Mouse (Mus musculus): ENCODE measurements around the gene Gria3. TPM values are rescaled to one million over a fixed set of nuclear protein-coding genes. Genes with fewer than 3 reads are reported as not detected.
A peak's percentile ranks its signal among the peaks of the same experiment; 100 is the strongest.

The Gria3 gene
- polyA plus RNA-seq, 1 experiment from 2014 or later: 4.2 TPM

DNA sequence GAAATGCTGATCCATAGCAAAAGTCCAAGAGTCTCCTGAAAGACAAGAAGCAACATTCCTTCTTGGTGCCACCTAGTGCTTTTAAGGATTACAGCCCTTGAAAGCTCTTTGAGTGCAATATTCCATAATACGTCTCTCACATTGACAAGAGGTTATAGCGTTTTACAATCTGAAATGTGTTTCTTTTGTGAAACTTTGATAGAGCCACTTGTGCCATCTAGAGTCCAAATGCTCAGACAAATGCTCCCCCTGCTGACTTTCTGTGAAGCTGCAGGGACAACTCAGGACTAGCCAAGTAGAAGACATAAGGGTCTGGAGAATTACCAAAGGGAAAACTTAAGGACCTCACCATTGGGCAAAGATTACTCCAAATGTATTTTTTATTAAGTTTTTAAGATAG, 214.3 kb downstream of the Gria3 start:
- Histone ChIP-seq H3K4me3 (no peak overlapping the region), H3K36me3 (no peaks in the 10 kb centered on the region), H3K9me3 (no peaks in the 10 kb centered on the region), H3K4me1 (replicated peaks) (no peaks in the 10 kb centered on the region), H3K27ac (no peak overlapping the region), H3K27me3 (ENCODE audit: insufficient read depth, poor library complexity, severe bottlenecking) (no peaks in the 10 kb centered on the region)
- peak; percentile 16 for DNase-seq (ENCODE audit: low spot score)
- WGBS: 47% methylated on average over 2 of the region's 2 CpGs

DNA sequence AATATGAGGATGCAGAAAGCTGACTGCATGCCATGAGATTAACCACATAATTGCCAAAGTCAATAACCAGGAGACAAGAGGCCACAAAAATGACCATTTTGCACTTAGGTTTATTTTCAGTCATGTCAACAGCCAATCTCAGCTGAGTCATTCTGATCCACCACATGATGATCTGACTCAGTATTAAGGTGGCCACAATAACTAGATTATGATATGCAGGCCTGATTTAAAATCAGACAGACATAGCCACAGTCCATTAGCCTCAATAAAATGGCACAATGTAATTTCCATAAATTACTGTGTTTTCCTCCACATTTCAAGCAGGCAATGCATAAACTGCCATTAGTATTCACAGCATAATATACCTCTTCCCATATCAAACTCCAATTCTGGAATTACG, 216.3 kb downstream of the Gria3 start:
- no peaks in the 10 kb centered on the region for H3K9me3 ChIP-seq
- no peak for DNase-seq (ENCODE audit: low spot score)
- no peaks in the 10 kb centered on the region for H3K36me3 ChIP-seq
- H3K27me3 ChIP-seq (ENCODE audit: insufficient read depth, poor library complexity, severe bottlenecking): no peaks in the 10 kb centered on the region
- H3K27ac ChIP-seq: no peak overlapping the region
- H3K4me1 ChIP-seq (replicated peaks): no peaks in the 10 kb centered on the region
- 83% methylated on average over 1 of the region's 1 CpGs for WGBS
- no peak overlapping the region for H3K4me3 ChIP-seq

DNA sequence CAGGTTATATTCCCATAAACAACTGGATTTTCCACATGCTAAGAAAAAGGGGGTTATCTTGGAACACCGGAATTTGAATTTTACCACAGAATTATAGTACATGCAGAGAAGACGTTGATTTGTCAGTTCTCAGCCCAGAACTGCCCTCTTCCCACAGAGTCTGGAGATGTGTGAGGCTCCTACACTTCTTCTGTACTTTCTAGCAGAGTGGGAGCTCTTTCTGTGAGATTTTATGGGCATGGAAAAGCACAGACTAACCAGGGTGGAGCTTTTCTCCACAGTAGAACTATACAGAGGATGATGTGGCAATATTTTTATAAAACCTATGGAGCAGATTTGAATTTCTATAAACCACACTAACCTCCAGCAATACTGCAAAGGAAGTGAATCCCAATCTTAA, 217.7 kb downstream of the Gria3 start:
- 86% methylated on average over 2 of the region's 2 CpGs for WGBS
- Histone ChIP-seq H3K36me3 (no peaks in the 10 kb centered on the region), H3K4me1 (replicated peaks) (no peaks in the 10 kb centered on the region), H3K4me3 (no peak overlapping the region), H3K27ac (no peak overlapping the region), H3K27me3 (ENCODE audit: insufficient read depth, poor library complexity, severe bottlenecking) (no peaks in the 10 kb centered on the region), H3K9me3 (no peaks in the 10 kb centered on the region)
- no peak for DNase-seq (ENCODE audit: low spot score)

DNA sequence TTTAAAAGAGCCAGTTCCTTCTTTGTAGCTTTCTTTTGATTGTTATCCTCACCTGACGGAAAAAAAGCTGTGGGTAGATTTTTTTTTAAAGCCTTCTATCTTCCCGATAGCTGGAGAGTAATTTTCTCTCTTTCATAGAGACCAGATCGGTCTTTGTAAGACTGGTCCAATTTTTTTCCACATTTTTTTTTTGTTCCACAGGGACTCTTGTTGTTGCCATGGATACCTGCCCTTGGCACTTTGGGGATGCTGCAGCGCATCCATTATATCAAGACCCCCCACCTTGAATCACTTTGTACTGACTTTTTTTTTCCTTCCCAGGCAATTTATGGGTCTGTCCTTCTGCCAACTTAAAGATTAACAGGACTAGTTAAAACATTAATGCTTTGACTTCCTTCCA, 232.9 kb downstream of the Gria3 start:
- WGBS: 66% methylated on average over 4 of the region's 4 CpGs
- Histone ChIP-seq H3K27me3 (ENCODE audit: insufficient read depth, poor library complexity, severe bottlenecking) (no peaks in the 10 kb centered on the region), H3K9me3 (no peaks in the 10 kb centered on the region), H3K27ac (no peak overlapping the region), H3K4me3 (no peak overlapping the region), H3K36me3 (no peaks in the 10 kb centered on the region), H3K4me1 (replicated peaks) (no peaks in the 10 kb centered on the region)
- DNase-seq (ENCODE audit: low spot score): no peak

DNA sequence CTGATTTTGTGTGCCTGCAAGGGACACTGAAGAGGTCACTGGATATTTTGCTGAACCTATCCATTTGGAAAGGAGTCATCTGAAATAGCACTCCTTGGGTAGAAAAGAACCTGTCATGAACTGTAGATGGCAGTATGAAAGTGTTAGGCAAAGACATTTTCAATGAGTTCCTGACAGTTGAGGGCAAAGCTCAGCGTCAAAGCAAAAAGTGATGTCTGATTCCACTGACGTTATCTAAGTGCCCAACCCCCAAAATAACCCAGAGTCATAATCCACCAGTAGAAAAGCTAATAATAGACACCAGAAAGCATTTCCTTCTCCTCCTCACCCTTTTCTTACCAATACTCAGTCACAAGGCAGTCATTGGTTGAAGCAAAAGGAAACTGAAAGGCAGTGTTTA, 244.3 kb downstream of the Gria3 start:
- Histone ChIP-seq H3K9me3 (no peaks in the 10 kb centered on the region), H3K27me3 (ENCODE audit: insufficient read depth, poor library complexity, severe bottlenecking) (no peaks in the 10 kb centered on the region), H3K4me1 (replicated peaks) (no peaks in the 10 kb centered on the region), H3K4me3 (no peak overlapping the region), H3K36me3 (no peaks in the 10 kb centered on the region), H3K27ac (no peak overlapping the region)
- DNase-seq (ENCODE audit: low spot score): no peak
- 57% methylated on average over 2 of the region's 2 CpGs for WGBS

DNA sequence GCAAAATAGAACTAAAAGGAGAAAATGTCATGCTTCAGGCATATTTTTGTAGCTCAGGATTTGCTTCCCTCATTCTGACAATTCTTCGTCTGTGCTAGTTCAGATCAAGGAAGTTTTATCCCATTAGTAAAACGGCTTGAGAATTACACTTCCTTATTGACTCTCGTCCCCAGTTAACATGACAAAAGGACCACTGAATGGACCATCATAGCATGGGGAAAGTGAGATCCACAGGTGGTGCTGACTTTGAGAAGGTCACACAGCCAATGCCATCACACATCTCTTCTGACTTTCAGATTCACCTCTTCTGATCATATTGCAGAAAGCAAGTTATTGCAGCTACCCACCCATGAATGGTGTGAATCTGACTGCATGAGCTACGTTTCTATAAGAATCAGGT, 257.1 kb downstream of the Gria3 start:
- H3K36me3 ChIP-seq: no peaks in the 10 kb centered on the region
- no peaks in the 10 kb centered on the region for H3K4me1 ChIP-seq (replicated peaks)
- no peak overlapping the region for H3K4me3 ChIP-seq
- H3K27me3 ChIP-seq (ENCODE audit: insufficient read depth, poor library complexity, severe bottlenecking): no peaks in the 10 kb centered on the region
- no peaks in the 10 kb centered on the region for H3K9me3 ChIP-seq
- WGBS: 67% methylated on average over 4 of the region's 4 CpGs
- no peak for DNase-seq (ENCODE audit: low spot score)
- no peak overlapping the region for H3K27ac ChIP-seq

DNA sequence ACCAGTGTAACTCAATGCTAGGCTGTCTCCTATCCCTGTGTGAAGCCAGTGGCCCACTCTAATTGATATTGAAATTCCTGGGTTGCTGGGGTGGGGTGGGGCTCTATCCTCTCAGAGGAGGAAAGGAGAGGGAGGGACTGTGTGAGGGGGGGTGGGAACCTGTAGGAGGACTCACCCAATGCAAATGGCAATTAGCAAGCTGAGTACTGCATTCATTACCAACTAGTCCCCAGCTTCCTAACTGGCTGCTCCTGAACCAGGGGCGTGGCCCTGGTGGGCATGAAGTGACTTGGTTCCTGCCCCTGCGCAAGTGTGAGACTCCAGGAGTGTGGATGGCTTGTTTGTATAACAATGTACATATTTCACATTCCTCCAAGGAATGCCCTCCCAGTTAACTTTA, 288.2 kb downstream of the Gria3 start:
- Histone ChIP-seq H3K36me3 (no peaks in the 10 kb centered on the region), H3K4me1 (replicated peaks) (no peaks in the 10 kb centered on the region), H3K27ac (no peak overlapping the region), H3K4me3 (no peak overlapping the region), H3K9me3 (no peaks in the 10 kb centered on the region), H3K27me3 (ENCODE audit: insufficient read depth, poor library complexity, severe bottlenecking) (no peaks in the 10 kb centered on the region)
- no peak for DNase-seq (ENCODE audit: low spot score)
- WGBS: 43% methylated on average over 2 of the region's 2 CpGs

DNA sequence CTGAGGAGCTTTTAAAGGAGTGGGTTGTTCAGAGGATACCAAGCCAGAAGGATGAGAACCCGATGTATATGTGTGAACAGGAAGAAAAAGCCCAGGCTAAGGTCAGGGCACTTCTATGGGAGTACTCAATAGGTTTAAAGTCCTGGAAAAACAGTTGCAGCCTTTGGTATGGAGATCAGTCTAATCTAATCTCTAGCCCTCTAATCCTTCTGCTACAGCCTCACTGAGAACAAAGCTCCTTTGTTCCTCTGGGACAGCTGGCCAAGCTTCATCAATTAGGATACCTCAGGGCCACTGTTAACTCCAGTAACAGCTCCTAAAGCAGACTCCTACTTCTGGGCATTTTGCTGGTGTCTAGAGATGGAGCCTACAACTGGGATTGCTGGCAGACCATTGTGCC, 291.4 kb downstream of the Gria3 start:
- DNase-seq (ENCODE audit: low spot score): no peak
- Histone ChIP-seq H3K36me3 (no peaks in the 10 kb centered on the region), H3K4me1 (replicated peaks) (no peaks in the 10 kb centered on the region), H3K4me3 (no peak overlapping the region), H3K9me3 (no peaks in the 10 kb centered on the region), H3K27me3 (ENCODE audit: insufficient read depth, poor library complexity, severe bottlenecking) (no peaks in the 10 kb centered on the region), H3K27ac (no peak overlapping the region)
- 18% methylated on average over 1 of the region's 1 CpGs for WGBS
